Mouse (Mus musculus): Measurements from ENCODE around the gene Kif6. TPM values are rescaled to one million over a fixed set of nuclear protein-coding genes. Genes with fewer than 3 reads are reported as not detected.

Gene Kif6
- polyA plus RNA-seq, 1 experiment from 2014 or later = 1.6 TPM

DNA sequence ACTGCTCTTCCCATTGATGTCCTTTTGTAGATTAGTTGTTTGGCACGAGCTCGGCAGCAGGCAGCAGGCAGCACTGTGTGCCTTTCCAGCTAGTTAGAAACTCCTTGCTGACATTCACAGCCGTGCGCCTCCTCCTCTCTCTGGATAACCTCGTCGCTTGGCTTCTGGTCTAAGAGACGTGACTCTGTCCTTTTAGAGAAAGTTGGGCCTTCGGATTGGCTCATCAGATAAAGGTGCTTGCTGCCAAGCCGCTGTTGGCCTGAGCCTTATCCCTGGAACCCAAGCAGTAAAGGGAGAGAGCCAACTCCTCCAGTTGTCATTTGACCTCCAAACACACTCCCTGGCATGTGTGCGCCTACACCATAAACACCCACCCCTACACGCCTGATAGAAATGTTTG is 123.4 kb downstream of the Kif6 start:
- DNase-seq (ENCODE audit: low spot score, missing footprints) (no peak), ATAC-seq (ENCODE audit: low FRiP score) (no peak)
- Histone ChIP-seq H3K36me3 (ENCODE audit: control insufficient read depth, insufficient read depth, low read length) (no peaks in the 10 kb centered on the region), H3K9me3 (ENCODE audit: control insufficient read depth, low read length) (no peaks in the 10 kb centered on the region), H3K27ac (ENCODE audit: low read depth, low read length) (no peak overlapping the region), H3K9ac (ENCODE audit: low read length) (no peak overlapping the region), H3K27me3 (ENCODE audit: control insufficient read depth, insufficient read depth, low read length) (no peaks in the 10 kb centered on the region), H3K4me2 (no peak overlapping the region), H3K4me3 (ENCODE audit: low read depth, low read length) (no peak overlapping the region), H3K4me1 (ENCODE audit: control insufficient read depth, insufficient read depth, low read length) (no peaks in the 10 kb centered on the region)
- 84% methylated on average over 11 of the region's 11 CpGs for WGBS

DNA sequence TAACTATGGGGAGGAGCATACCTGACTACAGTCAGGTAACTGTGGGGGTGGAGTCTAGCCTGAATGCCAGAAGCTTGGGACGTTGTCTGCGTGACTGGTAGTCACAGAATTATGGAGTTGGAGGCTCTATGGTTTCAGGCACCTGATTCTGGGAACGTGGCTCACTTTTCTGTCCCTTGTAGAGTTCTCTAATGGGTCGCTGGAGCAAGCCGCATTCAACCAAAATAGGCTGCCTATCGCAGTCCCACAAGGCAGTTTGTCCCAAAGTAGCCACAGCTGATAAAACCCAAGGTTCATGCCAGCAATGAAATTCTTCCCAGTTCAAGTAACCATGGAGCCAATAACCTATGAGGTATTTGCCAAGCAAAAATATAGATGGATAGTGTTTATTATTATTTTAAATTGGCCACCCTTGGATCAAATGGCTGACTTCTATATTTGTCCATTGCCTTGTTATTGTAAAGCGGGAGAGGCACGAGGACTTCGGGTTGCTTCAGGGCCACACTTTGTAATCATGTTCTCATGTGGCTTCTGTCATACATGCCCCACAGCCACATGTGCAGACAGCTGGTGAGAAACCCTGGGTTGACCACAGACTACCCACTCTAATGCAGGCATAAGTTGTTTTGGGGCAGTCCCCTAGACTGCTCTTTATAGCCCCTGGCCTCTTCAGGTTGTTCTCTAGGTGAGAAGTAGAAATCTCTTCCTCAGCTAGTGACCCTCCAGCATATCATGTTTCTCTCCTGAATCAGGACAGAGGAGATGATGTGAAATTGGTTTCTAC is 125.2 kb downstream of the Kif6 start:
- ATAC-seq (ENCODE audit: low FRiP score) (no peak), DNase-seq (ENCODE audit: low spot score, missing footprints) (no peak)
- no peak overlapping the region for H3K27ac ChIP-seq (ENCODE audit: low read depth, low read length)
- H3K4me1 ChIP-seq (ENCODE audit: control insufficient read depth, insufficient read depth, low read length) = no peaks in the 10 kb centered on the region
- H3K4me3 ChIP-seq (ENCODE audit: low read depth, low read length) = no peak overlapping the region
- 83% methylated on average over 9 of the region's 9 CpGs for WGBS
- H3K4me2 ChIP-seq = no peak overlapping the region
- no peaks in the 10 kb centered on the region for H3K9me3 ChIP-seq (ENCODE audit: control insufficient read depth, low read length)
- H3K27me3 ChIP-seq (ENCODE audit: control insufficient read depth, insufficient read depth, low read length) = no peaks in the 10 kb centered on the region
- H3K9ac ChIP-seq (ENCODE audit: low read length) = no peak overlapping the region
- H3K36me3 ChIP-seq (ENCODE audit: control insufficient read depth, insufficient read depth, low read length) = no peaks in the 10 kb centered on the region

DNA sequence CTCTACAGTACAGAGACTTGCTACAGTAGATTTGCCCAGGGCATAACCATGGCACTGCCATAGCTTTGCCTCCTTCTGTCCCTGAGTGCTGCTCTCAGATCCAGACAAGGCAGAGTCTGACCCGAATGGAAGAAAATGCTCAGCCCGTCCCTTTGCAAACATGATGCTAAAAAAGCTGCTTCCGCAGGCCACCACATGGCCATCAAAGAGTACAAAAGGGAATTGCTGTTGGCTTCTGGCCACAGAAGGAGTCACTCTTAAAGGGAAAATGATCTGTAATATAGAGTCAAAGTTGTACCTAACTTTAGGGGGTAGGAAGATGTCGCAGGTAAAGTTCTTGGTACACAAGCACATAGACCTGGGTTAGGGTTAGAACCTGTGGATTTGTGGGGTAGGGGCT is 126.2 kb downstream of the Kif6 start:
- no peaks in the 10 kb centered on the region for H3K9me3 ChIP-seq (ENCODE audit: control insufficient read depth, low read length)
- no peaks in the 10 kb centered on the region for H3K4me1 ChIP-seq (ENCODE audit: control insufficient read depth, insufficient read depth, low read length)
- H3K36me3 ChIP-seq (ENCODE audit: control insufficient read depth, insufficient read depth, low read length) = no peaks in the 10 kb centered on the region
- H3K4me2 ChIP-seq = no peak overlapping the region
- no peak overlapping the region for H3K27ac ChIP-seq (ENCODE audit: low read depth, low read length)
- 89% methylated on average over 4 of the region's 4 CpGs for WGBS
- H3K4me3 ChIP-seq (ENCODE audit: low read depth, low read length) = no peak overlapping the region
- ATAC-seq (ENCODE audit: low FRiP score) (no peak), DNase-seq (ENCODE audit: low spot score, missing footprints) (no peak)
- H3K27me3 ChIP-seq (ENCODE audit: control insufficient read depth, insufficient read depth, low read length) = no peaks in the 10 kb centered on the region
- no peak overlapping the region for H3K9ac ChIP-seq (ENCODE audit: low read length)

DNA sequence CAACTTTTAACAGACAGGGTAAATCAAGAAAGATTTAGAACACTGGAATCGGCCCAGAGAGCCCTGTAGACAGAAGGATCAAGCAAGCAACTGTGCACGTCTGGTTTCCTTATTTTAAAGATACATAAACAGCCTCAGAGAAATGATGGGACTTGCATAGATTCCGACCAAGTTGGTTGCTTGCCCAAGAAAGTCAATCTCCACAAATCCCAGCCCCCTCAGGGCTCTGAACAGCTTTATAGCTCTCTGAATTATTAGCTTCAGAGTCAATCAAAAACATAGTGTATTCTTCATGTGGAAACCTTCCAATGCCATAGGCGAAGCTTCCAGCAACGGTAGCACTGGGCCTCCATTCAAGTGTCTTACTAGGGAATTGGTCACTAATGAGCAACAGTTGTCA is 127.0 kb downstream of the Kif6 start:
- no peaks in the 10 kb centered on the region for H3K36me3 ChIP-seq (ENCODE audit: control insufficient read depth, insufficient read depth, low read length)
- H3K9ac ChIP-seq (ENCODE audit: low read length) = no peak overlapping the region
- no peaks in the 10 kb centered on the region for H3K27me3 ChIP-seq (ENCODE audit: control insufficient read depth, insufficient read depth, low read length)
- H3K4me2 ChIP-seq = no peak overlapping the region
- no peak overlapping the region for H3K27ac ChIP-seq (ENCODE audit: low read depth, low read length)
- no peak for ATAC-seq (ENCODE audit: low FRiP score)
- H3K9me3 ChIP-seq (ENCODE audit: control insufficient read depth, low read length) = no peaks in the 10 kb centered on the region
- 80% methylated on average over 5 of the region's 5 CpGs for WGBS
- H3K4me1 ChIP-seq (ENCODE audit: control insufficient read depth, insufficient read depth, low read length) = no peaks in the 10 kb centered on the region
- DNase-seq (ENCODE audit: low spot score, missing footprints) = no peak
- no peak overlapping the region for H3K4me3 ChIP-seq (ENCODE audit: low read depth, low read length)

DNA sequence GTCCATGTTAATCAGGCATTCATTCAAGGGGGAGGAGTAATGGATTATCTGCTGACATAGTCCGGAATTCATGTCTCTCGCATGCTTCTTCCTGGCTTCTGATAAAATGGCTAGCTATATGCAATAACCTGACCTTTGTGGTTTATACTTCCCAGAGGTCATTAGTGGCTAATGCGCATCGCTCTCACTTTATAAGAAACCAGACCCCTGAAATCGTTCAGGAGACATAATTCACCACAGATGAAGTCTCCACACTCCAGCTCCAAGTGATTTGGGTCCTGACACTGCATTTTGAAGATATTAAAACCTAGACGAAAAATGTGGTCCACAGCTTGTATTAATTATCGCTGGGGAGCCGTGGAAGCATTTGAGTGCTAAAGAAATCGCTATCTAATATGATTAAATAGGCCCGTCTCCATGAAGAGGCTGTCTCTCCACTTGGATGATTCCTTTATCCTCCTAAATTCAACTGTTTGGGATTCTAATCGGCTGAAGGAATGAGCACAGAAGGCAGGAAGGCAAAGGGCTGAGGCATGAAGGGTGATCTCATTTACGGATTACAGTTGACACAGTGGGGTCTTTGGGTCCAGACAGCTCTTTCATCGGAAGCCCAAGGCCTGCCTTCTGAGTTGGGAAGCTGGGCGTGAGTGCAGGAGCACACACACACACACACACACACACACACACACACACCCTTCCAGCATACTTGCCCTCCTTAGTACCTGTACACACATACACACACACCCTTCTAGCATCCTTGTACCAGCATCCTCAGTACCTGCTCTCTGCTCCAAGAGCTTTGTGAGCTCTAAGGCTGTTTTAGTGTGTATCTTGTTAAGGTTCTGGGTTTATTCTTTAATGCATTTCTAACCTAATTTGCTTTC is 128.9 kb downstream of the Kif6 start:
- peak; percentile 86 for DNase-seq (ENCODE audit: low spot score, missing footprints)
- WGBS = 34% methylated on average over 14 of the region's 14 CpGs
- no peak overlapping the region for H3K9ac ChIP-seq (ENCODE audit: low read length)
- H3K4me2 ChIP-seq = no peak overlapping the region
- H3K27ac ChIP-seq (ENCODE audit: low read depth, low read length) = no peak overlapping the region
- H3K4me3 ChIP-seq (ENCODE audit: low read depth, low read length) = no peak overlapping the region
- H3K36me3 ChIP-seq (ENCODE audit: control insufficient read depth, insufficient read depth, low read length) = no peaks in the 10 kb centered on the region
- peak; percentile 70 for ATAC-seq (ENCODE audit: low FRiP score)
- H3K9me3 ChIP-seq (ENCODE audit: control insufficient read depth, low read length) = no peaks in the 10 kb centered on the region
- H3K27me3 ChIP-seq (ENCODE audit: control insufficient read depth, insufficient read depth, low read length) = no peaks in the 10 kb centered on the region
- no peaks in the 10 kb centered on the region for H3K4me1 ChIP-seq (ENCODE audit: control insufficient read depth, insufficient read depth, low read length)

DNA sequence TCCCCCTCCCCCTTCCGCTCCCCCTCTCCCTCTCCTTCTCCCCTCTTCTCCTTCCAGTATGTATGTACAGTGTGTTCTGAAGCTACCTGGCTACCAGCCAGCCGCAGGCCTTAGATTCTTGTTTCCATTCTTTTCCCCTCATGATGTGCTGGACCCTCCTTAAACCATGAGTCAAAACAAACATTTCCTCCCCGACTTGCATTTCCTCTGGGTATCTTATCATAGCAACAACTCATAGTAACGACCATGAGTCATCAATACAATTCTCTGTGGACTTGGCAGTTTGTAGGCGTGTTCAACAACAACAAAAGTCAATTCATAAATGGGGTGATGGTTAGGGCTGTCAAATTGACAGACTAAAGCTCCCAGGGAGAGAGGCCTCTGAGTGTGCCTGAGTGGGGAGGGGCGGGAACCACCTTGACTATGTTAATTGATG is 136.0 kb downstream of the Kif6 start:
- Histone ChIP-seq H3K27ac (ENCODE audit: low read depth, low read length) (no peak overlapping the region), H3K4me2 (no peak overlapping the region), H3K9ac (ENCODE audit: low read length) (no peak overlapping the region), H3K4me3 (ENCODE audit: low read depth, low read length) (no peak overlapping the region), H3K9me3 (ENCODE audit: control insufficient read depth, low read length) (no peaks in the 10 kb centered on the region), H3K36me3 (ENCODE audit: control insufficient read depth, insufficient read depth, low read length) (no peaks in the 10 kb centered on the region), H3K4me1 (ENCODE audit: control insufficient read depth, insufficient read depth, low read length) (no peaks in the 10 kb centered on the region; the same call in 1 of the 2 replicates), H3K27me3 (ENCODE audit: control insufficient read depth, insufficient read depth, low read length) (no peaks in the 10 kb centered on the region)
- WGBS = 83% methylated on average over 6 of the region's 6 CpGs
- ATAC-seq (ENCODE audit: low FRiP score) = no peak
- DNase-seq (ENCODE audit: low spot score, missing footprints) = no peak

DNA sequence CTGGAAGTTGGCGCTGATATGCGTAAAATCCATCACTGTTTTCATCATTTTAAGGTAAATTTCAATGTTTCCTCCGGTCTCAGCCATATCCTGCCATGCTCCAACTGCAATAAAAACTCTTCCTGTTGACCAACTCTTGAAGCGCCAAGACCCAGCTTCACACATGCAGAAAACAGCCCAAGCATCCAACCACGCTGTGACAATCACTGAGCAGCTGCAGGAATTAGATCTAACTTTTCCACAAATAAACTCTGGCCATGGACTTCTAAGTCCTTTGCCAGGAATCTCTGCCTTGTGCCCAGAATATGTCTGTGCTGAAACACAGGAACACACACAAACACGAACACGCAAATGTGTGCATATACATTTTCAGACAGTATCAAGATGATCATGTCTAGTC is 138.9 kb downstream of the Kif6 start:
- Histone ChIP-seq H3K4me2 (no peak overlapping the region), H3K27ac (ENCODE audit: low read depth, low read length) (no peak overlapping the region), H3K36me3 (ENCODE audit: control insufficient read depth, insufficient read depth, low read length) (no peaks in the 10 kb centered on the region), H3K9ac (ENCODE audit: low read length) (no peak overlapping the region), H3K4me3 (ENCODE audit: low read depth, low read length) (no peak overlapping the region), H3K4me1 (ENCODE audit: control insufficient read depth, insufficient read depth, low read length) (no peaks in the 10 kb centered on the region; the same call in 1 of the 2 replicates), H3K27me3 (ENCODE audit: control insufficient read depth, insufficient read depth, low read length) (no peaks in the 10 kb centered on the region), H3K9me3 (ENCODE audit: control insufficient read depth, low read length) (no peaks in the 10 kb centered on the region)
- WGBS = 96% methylated on average over 7 of the region's 7 CpGs
- DNase-seq (ENCODE audit: low spot score, missing footprints) = no peak
- ATAC-seq (ENCODE audit: low FRiP score) = no peak

DNA sequence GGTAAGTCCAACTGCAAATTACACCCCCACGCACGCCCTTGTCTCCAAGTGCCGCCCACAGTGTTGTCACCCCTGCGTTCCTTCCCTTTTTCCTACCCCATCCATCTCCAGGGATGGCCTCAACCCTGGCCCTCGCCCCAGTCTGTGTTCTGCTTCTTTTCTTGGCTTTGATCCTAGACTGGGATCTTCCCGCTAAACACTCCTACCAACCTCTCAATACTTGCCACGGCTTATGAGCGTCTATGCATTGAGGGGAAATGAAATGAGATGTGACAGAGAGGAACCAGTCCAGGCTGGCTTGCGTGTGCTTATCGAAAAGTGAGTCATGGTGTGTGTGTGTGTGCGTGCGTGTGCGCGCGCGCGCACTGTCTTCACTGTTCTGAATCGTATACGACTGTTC is 141.9 kb downstream of the Kif6 start:
- WGBS = 93% methylated on average over 19 of the region's 19 CpGs
- Histone ChIP-seq H3K27me3 (ENCODE audit: control insufficient read depth, insufficient read depth, low read length) (no peaks in the 10 kb centered on the region), H3K9ac (ENCODE audit: low read length) (no peak overlapping the region), H3K27ac (ENCODE audit: low read depth, low read length) (no peak overlapping the region), H3K4me2 (no peak overlapping the region), H3K9me3 (ENCODE audit: control insufficient read depth, low read length) (no peaks in the 10 kb centered on the region), H3K36me3 (ENCODE audit: control insufficient read depth, insufficient read depth, low read length) (no peaks in the 10 kb centered on the region), H3K4me3 (ENCODE audit: low read depth, low read length) (no peak overlapping the region), H3K4me1 (ENCODE audit: control insufficient read depth, insufficient read depth, low read length) (no peaks in the 10 kb centered on the region; the same call in 1 of the 2 replicates)
- DNase-seq (ENCODE audit: low spot score, missing footprints) (no peak), ATAC-seq (ENCODE audit: low FRiP score) (no peak)

DNA sequence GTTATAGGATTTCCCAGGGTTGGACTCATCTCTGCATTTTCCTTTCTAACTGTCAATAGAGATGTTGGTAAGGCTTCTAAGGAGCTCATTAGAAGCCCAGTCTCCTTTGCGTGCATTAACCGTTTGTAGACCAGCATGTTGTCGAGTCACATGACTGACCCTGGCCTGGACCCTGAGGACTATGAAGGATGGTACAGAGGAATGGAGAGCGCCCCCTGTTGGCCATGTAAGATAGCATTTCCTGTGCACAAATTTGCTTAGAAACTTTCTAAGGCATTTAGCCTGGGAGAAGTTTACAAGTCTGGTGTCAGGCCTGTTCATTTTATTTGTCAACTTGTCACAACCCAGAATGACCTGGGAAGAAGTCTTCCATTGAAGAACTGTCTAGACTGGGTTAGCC is 144.1 kb downstream of the Kif6 start:
- no peaks in the 10 kb centered on the region for H3K9me3 ChIP-seq (ENCODE audit: control insufficient read depth, low read length)
- no peak for ATAC-seq (ENCODE audit: low FRiP score)
- no peak overlapping the region for H3K4me3 ChIP-seq (ENCODE audit: low read depth, low read length)
- H3K27ac ChIP-seq (ENCODE audit: low read depth, low read length) = no peak overlapping the region
- no peak for DNase-seq (ENCODE audit: low spot score, missing footprints)
- H3K4me1 ChIP-seq (ENCODE audit: control insufficient read depth, insufficient read depth, low read length) = no peaks in the 10 kb centered on the region
- H3K36me3 ChIP-seq (ENCODE audit: control insufficient read depth, insufficient read depth, low read length) = no peaks in the 10 kb centered on the region
- no peak overlapping the region for H3K4me2 ChIP-seq
- 77% methylated on average over 4 of the region's 4 CpGs for WGBS
- no peaks in the 10 kb centered on the region for H3K27me3 ChIP-seq (ENCODE audit: control insufficient read depth, insufficient read depth, low read length)
- H3K9ac ChIP-seq (ENCODE audit: low read length) = no peak overlapping the region
